Mouse (Mus musculus): ENCODE data around the gene Foxo1. TPM values are rescaled to one million over a fixed set of nuclear protein-coding genes. Genes with fewer than 3 reads are reported as not detected.

Gene Foxo1
- polyA plus RNA-seq, 1 experiment from 2014 or later, result 6.9 TPM

DNA sequence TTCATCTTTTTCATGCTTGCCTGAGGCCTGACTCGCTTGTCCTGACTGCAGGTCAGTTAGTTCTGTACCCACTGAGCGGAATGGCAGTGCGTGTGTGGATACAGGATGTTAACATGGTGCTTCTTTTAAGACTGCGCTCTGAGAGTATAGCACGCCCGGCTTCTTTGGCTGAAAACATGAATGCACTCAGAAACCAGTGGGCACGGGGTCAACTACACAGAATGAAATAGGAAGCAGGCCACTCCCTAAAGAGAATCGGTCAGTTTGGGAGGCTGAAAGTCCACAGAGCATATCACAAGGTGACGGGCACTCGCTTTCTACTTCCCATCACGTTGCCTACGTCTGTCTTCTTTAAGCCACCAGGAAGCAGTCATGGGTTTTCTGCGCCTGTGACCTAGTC lies 59.0 kb downstream of the Foxo1 start:
- no peak overlapping the region for H3K9ac ChIP-seq
- no peak for ATAC-seq (replicated peaks; ENCODE audit: low FRiP score)
- H3K9me3 ChIP-seq (replicated peaks), result no peaks in the 10 kb centered on the region
- no peak overlapping the region for H3K4me2 ChIP-seq
- H3K36me3 ChIP-seq, result no peaks in the 10 kb centered on the region
- 64% methylated on average over 13 of the region's 13 CpGs for WGBS
- H3K4me3 ChIP-seq (replicated peaks), result no peak overlapping the region
- peaks cover 16% of the 10 kb centered on the region for H3K4me1 ChIP-seq
- H3K27ac ChIP-seq, result no peak overlapping the region
- H3K27me3 ChIP-seq, result no peaks in the 10 kb centered on the region

DNA sequence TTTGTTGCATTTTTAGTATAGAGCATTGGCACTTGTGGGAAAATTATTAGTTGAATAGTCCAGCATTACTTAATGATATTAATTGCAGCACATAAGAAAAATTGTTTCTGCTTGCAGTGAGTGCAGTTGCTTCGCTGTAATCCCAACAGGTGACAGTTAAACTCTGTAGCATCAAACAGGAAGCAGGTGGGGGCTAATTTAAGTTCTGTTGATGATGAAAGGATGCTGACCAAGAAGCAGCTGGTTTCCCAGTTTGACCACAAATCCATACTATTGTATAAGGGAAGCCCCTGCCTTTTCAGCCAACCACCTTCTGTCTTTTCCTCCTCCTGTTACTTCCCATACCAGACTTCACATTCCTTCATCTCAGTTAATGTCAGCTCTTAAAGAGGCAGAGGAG lies 63.6 kb downstream of the Foxo1 start:
- H3K27me3 ChIP-seq, result no peaks in the 10 kb centered on the region
- no peak overlapping the region for H3K27ac ChIP-seq
- WGBS, result 70% methylated on average over 1 of the region's 1 CpGs
- no peaks in the 10 kb centered on the region for H3K9me3 ChIP-seq (replicated peaks)
- no peak overlapping the region for H3K4me3 ChIP-seq (replicated peaks)
- H3K4me2 ChIP-seq, result no peak overlapping the region
- no peak overlapping the region for H3K9ac ChIP-seq
- peaks cover 6% of the 10 kb centered on the region; the same call in 1 of the 2 replicates for H3K4me1 ChIP-seq
- H3K36me3 ChIP-seq, result no peaks in the 10 kb centered on the region
- ATAC-seq (replicated peaks; ENCODE audit: low FRiP score), result no peak

DNA sequence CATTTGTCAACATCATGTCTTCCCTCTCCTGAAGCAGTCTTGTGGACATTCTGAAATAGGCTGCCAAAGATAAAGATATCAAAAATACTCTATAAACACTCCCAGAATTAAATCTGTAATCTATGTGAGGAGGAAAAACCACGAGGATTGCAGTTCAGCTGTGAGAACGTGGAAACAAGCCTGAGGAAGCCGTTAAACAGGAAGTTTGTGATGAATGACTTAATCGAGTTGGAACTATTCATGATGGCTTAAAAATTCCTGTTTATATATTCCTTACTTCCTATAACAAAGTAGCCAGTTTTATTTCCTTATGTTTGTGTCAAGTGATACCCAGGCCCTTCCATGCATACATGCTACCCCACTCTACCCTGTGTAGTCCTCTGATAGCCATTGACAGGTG lies 70.6 kb downstream of the Foxo1 start:
- H3K4me2 ChIP-seq, result no peak overlapping the region
- H3K9me3 ChIP-seq (replicated peaks), result no peaks in the 10 kb centered on the region
- H3K9ac ChIP-seq, result no peak overlapping the region
- no peak overlapping the region for H3K4me3 ChIP-seq (replicated peaks)
- no peaks in the 10 kb centered on the region for H3K36me3 ChIP-seq
- no peak for ATAC-seq (replicated peaks; ENCODE audit: low FRiP score)
- H3K4me1 ChIP-seq, result peaks cover 38% of the 10 kb centered on the region
- H3K27ac ChIP-seq, result no peak overlapping the region
- 46% methylated on average over 4 of the region's 4 CpGs for WGBS
- no peaks in the 10 kb centered on the region for H3K27me3 ChIP-seq

DNA sequence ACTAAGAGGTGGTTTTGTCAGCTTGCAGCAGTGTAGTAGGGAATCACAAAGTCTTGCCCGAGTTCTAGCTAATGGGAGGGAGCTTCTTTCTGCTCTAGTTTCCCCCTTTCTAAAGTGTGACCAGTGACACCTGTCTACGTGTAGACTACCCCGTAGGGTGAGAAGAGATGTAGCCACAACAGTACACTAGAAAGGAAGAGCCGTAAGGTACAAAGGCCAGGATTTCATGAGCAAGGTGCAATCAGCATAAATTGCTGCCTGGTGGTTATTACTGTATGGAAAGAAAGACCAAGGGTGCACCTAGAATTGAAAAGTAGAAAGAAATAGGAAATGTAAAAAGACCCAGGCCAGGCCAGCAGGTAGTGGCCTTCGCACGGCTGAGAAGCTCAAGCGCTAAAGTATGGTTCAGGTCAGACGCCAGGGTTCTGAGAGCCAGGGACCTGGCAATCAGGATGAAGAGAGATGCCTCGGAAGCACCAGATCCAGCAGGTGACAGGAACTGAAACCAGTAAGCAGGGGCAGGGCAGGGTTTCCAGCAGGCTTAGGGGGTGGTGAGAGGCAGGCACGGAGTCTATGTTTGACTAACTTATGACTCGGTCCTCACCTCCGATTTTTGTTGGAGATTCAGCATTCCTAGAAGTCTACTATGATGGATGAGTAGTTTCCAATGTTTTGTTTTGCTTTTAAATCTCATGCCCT lies 72.3 kb downstream of the Foxo1 start:
- 75% methylated on average over 12 of the region's 12 CpGs for WGBS
- no peak overlapping the region for H3K4me3 ChIP-seq (replicated peaks)
- no peaks in the 10 kb centered on the region for H3K27me3 ChIP-seq
- peaks cover 38% of the 10 kb centered on the region for H3K4me1 ChIP-seq
- H3K9me3 ChIP-seq (replicated peaks), result no peaks in the 10 kb centered on the region
- H3K4me2 ChIP-seq, result no peak overlapping the region
- H3K9ac ChIP-seq, result no peak overlapping the region
- H3K36me3 ChIP-seq, result peaks cover 6% of the 10 kb centered on the region
- ATAC-seq (replicated peaks; ENCODE audit: low FRiP score), result no peak
- no peak overlapping the region for H3K27ac ChIP-seq

DNA sequence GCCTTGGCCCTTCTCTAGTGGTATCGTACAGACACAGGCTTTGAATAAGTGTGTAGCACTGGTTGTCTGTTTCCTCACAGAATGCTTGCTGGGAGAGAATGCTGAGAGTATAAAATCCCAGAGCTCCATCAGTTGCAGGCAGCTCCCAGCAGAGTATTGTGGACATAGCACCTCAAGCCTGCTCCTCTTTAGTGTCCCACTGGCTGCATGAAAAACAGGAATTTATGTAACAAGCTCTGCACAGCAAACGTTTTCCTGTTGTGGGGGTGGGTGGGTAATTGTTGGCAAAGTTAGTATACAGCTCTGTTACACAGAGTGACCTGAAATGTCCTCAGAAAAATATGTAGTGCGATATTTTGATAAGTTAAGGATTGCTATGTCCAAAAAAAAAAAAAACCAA lies 74.1 kb downstream of the Foxo1 start:
- Histone ChIP-seq H3K4me1 (peaks cover 38% of the 10 kb centered on the region), H3K9ac (no peak overlapping the region), H3K27ac (no peak overlapping the region), H3K4me3 (replicated peaks) (no peak overlapping the region), H3K27me3 (no peaks in the 10 kb centered on the region), H3K9me3 (replicated peaks) (no peaks in the 10 kb centered on the region), H3K36me3 (peaks cover 14% of the 10 kb centered on the region), H3K4me2 (no peak overlapping the region)
- 59% methylated on average over 3 of the region's 3 CpGs for WGBS
- ATAC-seq (replicated peaks; ENCODE audit: low FRiP score), result no peak

DNA sequence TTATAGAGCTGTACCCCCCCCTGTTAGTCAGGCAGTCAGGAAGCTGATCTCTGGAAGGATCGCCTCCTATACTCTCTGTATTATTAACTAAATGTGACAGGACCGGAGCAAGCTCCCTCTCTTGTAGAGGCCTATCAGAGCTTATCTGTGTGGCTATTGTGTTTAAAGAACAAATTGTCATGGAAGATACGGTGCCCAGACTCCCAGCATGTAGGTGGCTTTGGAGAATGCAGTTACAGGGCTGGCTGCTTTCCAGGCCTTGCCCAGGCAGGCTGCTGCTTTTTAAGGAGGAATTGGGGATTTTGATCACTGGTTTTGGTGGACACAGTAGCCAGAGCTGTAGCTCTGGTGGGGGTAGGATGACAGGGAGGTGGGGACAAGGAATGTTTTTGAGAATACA lies 74.7 kb downstream of the Foxo1 start:
- H3K36me3 ChIP-seq, result peaks cover 14% of the 10 kb centered on the region
- no peak for ATAC-seq (replicated peaks; ENCODE audit: low FRiP score)
- H3K9me3 ChIP-seq (replicated peaks), result no peaks in the 10 kb centered on the region
- no peak overlapping the region for H3K4me3 ChIP-seq (replicated peaks)
- H3K4me2 ChIP-seq, result no peak overlapping the region
- H3K4me1 ChIP-seq, result peaks cover 39% of the 10 kb centered on the region
- H3K27ac ChIP-seq, result 0 out of 2 replicates have a peak overlapping the region, but pooled peaks have one; percentile 7
- no peaks in the 10 kb centered on the region for H3K27me3 ChIP-seq
- no peak overlapping the region for H3K9ac ChIP-seq
- WGBS, result 57% methylated on average over 3 of the region's 3 CpGs

DNA sequence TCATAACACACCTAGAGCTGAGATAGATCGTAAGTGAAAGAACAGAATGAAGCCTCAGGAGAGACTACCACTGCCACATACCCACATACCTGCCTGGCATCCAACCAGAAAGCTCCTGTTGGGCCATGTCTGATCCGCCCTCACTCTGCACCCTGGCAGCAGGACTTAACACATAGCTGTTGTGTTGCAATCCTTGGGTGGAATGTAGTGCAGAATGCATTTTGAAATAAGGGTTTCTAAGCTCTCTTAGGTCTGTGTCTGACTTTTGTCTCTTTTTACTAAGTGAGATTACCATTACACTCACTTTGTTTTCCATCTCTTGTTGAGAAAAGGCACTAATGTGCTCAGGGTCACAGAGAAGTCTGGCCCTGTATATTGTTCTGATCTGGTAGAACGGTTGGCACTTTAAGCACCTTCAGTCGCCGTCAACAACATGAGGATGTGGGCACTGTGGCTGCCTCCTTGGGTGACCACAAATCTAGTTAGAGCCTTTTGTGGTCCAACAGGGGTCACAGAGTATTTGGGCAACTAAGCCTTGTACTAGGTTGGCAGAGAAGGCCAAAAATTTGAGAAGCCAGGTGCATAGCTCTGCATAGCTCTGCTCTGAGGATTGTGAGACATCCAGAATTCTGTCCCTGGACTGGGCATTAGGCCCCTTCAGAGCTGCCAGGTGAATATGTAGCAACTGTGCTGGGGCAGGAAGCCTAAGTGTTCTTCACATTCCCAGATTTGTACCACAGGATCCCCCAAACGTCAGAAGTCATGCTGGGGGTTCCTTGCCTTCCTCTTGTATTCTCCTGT lies 75.3 kb downstream of the Foxo1 start:
- Histone ChIP-seq H3K9me3 (replicated peaks) (no peaks in the 10 kb centered on the region), H3K27ac (0 out of 2 replicates have a peak overlapping the region, but pooled peaks have one; percentile 7), H3K4me1 (peaks cover 43% of the 10 kb centered on the region), H3K4me2 (no peak overlapping the region), H3K9ac (no peak overlapping the region), H3K36me3 (peaks cover 14% of the 10 kb centered on the region), H3K27me3 (no peaks in the 10 kb centered on the region), H3K4me3 (replicated peaks) (no peak overlapping the region)
- WGBS, result 81% methylated on average over 6 of the region's 6 CpGs
- ATAC-seq (replicated peaks; ENCODE audit: low FRiP score), result no peak

DNA sequence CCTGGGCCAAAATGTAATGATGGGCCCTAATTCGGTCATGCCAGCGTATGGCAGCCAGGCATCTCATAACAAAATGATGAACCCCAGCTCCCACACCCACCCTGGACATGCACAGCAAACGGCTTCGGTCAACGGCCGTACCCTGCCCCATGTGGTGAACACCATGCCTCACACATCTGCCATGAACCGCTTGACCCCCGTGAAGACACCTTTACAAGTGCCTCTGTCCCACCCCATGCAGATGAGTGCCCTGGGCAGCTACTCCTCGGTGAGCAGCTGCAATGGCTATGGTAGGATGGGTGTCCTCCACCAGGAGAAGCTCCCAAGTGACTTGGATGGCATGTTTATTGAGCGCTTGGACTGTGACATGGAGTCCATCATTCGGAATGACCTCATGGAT lies 77.7 kb downstream of the Foxo1 start:
- H3K27ac ChIP-seq, result no peak overlapping the region
- no peaks in the 10 kb centered on the region for H3K9me3 ChIP-seq (replicated peaks)
- no peaks in the 10 kb centered on the region for H3K27me3 ChIP-seq
- ATAC-seq (replicated peaks; ENCODE audit: low FRiP score), result 0 out of 2 replicates have a peak, but pooled peaks have one; percentile 40
- no peak overlapping the region for H3K9ac ChIP-seq
- H3K4me1 ChIP-seq, result peaks cover 44% of the 10 kb centered on the region
- WGBS, result 95% methylated on average over 11 of the region's 11 CpGs
- H3K36me3 ChIP-seq, result peaks cover 14% of the 10 kb centered on the region
- no peak overlapping the region for H3K4me3 ChIP-seq (replicated peaks)
- no peak overlapping the region for H3K4me2 ChIP-seq

DNA sequence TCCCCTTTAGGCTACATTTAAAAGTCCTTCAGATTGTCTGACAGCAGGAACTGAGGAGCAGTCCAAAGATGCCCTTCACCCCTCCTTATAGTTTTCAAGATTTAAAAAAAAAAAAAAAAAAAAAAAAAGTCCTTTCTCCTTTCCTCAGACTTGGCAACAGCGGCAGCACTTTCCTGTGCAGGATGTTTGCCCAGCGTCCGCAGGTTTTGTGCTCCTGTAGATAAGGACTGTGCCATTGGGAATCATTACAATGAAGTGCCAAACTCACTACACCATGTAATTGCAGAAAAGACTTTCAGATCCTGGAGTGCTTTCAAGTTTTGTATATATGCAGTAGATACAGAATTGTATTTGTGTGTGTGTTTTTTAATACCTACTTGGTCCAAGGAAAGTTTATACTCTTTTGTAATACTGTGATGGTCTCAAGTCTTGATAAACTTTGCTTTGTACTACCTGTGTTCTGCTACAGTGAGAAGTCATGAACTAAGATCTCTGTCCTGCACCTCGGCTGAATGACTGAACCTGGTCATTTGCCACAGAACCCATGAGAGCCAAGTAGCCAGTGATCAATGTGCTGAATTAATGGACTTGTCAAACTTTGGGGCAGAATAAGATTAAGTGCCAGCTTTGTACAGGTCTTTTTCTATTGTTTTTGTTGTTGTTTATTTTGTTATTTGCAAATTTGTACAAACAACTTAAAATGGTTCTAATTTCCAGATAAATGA lies 79.0 kb downstream of the Foxo1 start:
- Histone ChIP-seq H3K4me2 (no peak overlapping the region), H3K36me3 (peaks cover 14% of the 10 kb centered on the region), H3K27ac (no peak overlapping the region), H3K4me3 (replicated peaks) (no peak overlapping the region), H3K9ac (no peak overlapping the region), H3K27me3 (no peaks in the 10 kb centered on the region), H3K4me1 (peaks cover 42% of the 10 kb centered on the region), H3K9me3 (replicated peaks) (no peaks in the 10 kb centered on the region)
- WGBS, result 69% methylated on average over 4 of the region's 4 CpGs
- no peak for ATAC-seq (replicated peaks; ENCODE audit: low FRiP score)

DNA sequence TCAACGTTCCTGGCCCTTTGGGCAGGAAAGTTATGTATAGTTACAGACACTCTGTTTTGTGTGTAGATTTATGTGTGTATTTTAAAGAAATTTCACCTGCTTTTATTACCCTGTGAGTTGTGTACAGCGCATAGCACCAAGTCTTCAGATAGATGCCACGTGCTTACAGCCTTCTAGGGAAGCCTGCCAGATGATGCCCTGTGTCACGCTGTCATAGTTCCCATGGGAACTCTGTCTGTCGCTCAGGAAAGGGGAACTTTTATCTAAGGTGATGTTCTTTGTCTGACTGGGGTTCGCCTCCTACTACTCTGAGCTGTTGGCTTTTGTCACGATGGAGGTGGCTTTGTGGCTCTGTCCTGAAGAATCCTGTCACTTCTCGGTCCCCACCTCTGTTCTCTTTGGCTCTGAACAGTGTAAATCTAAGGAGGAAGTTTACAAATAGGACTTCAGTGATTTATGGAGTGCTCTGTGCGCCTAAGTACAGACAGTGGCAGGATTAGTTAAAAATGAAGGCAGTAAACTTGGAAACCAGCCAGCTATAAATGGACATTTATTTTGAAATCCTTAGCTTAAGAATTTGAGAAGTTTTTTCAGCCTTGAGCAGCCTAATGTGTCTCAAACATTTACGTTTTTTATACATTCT lies 80.0 kb downstream of the Foxo1 start:
- Histone ChIP-seq H3K4me2 (no peak overlapping the region), H3K9me3 (replicated peaks) (no peaks in the 10 kb centered on the region), H3K27ac (no peak overlapping the region), H3K4me1 (peaks cover 34% of the 10 kb centered on the region), H3K4me3 (replicated peaks) (no peak overlapping the region), H3K9ac (no peak overlapping the region), H3K27me3 (no peaks in the 10 kb centered on the region), H3K36me3 (peaks cover 14% of the 10 kb centered on the region)
- ATAC-seq (replicated peaks; ENCODE audit: low FRiP score), result no peak
- 25% methylated on average over 10 of the region's 10 CpGs for WGBS

DNA sequence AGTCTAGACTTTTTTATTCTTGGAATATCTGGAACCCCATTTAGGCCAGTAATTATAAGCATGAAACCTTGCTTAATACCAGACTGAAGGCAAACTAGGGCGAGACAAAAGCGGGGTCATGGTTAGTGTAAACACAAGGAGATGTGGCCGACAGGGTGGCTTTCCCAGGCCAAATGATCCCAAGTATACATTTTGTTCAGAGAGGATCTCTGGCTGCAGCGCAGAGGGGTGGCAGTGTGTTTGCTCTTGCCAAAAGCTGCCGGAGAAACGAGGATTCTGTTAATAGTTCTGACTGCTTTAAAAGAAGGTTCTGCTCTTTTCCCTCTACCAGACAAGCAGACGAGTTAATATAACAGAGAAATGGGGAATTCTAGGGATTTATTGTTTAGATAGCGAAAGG lies 82.5 kb downstream of the Foxo1 start:
- no peaks in the 10 kb centered on the region for H3K9me3 ChIP-seq (replicated peaks)
- H3K4me1 ChIP-seq, result peaks cover 27% of the 10 kb centered on the region
- no peak for ATAC-seq (replicated peaks; ENCODE audit: low FRiP score)
- H3K4me3 ChIP-seq (replicated peaks), result no peak overlapping the region
- 64% methylated on average over 8 of the region's 8 CpGs for WGBS
- peaks cover 6% of the 10 kb centered on the region for H3K36me3 ChIP-seq
- H3K4me2 ChIP-seq, result no peak overlapping the region
- H3K27me3 ChIP-seq, result no peaks in the 10 kb centered on the region
- H3K9ac ChIP-seq, result no peak overlapping the region
- H3K27ac ChIP-seq, result no peak overlapping the region

DNA sequence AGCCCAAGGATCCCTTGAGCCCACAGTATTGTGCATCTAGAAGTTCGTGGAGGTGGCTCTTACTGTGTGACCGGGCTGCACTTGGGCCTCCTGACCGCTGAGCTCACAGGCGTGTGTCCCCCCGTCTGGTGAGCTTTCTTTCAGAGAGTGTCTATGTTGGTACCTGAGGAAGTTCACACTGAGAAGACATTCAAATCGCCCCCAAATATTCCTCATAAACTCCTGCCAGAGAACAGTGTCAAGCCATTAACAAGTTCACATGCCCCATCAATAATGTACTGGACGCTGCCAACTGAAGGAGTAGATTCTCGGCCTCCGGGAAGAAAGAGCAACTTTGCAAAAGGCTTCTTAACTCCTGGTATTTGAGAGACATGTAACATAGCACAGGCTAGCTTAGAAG lies 83.8 kb downstream of the Foxo1 start:
- Histone ChIP-seq H3K4me1 (peaks cover 27% of the 10 kb centered on the region), H3K4me3 (replicated peaks) (no peak overlapping the region), H3K4me2 (no peak overlapping the region), H3K27ac (no peak overlapping the region), H3K9ac (no peak overlapping the region), H3K27me3 (no peaks in the 10 kb centered on the region), H3K9me3 (replicated peaks) (no peaks in the 10 kb centered on the region), H3K36me3 (no peaks in the 10 kb centered on the region)
- no peak for ATAC-seq (replicated peaks; ENCODE audit: low FRiP score)
- WGBS, result 82% methylated on average over 9 of the region's 9 CpGs
